Mouse (Mus musculus) myocyte (in vitro differentiated cells): ENCODE data around the gene Tom1l1. TPM values are rescaled to one million over a fixed set of nuclear protein-coding genes. Genes with fewer than 3 reads are reported as not detected.

Experiments
- H3K27me3 ChIP-seq: one replicate; pipeline ENCODE4 v1.6.1; 2011; ENCODE audit not compliant: control insufficient read depth, insufficient read depth, insufficient read length
- H3K36me3 ChIP-seq: one replicate; pipeline ENCODE4 v1.6.1; 2011; ENCODE audit not compliant: control insufficient read depth, insufficient read depth
- H3K4me2 ChIP-seq: one replicate; pipeline ENCODE4 v1.6.1; 2011; ENCODE audit warnings: low read depth, control low read depth
- H3K4me3 ChIP-seq: one replicate; pipeline ENCODE4 v1.5.1; 2011; ENCODE audit warnings: mild to moderate bottlenecking, control low read depth, moderate library complexity
- H3K79me2 ChIP-seq: one replicate; pipeline ENCODE4 v1.6.1; 2011; ENCODE audit not compliant: control insufficient read depth, insufficient read depth
- H3ac ChIP-seq: one replicate; pipeline ENCODE4 v1.6.1; 2011; ENCODE audit not compliant: control insufficient read depth, insufficient read length
- CEBPB ChIP-seq: IDR thresholded peaks from 2 replicates; pipeline ENCODE4 v1.6.1; 2011; ENCODE audit warnings: mild to moderate bottlenecking, moderate library complexity; ENCODE audit not compliant: poor library complexity, insufficient read depth, severe bottlenecking
- E2F4 ChIP-seq: IDR thresholded peaks from one replicate; pipeline ENCODE4 v1.6.1; 2011; ENCODE audit warnings: mild to moderate bottlenecking, control low read depth, moderate library complexity; ENCODE audit not compliant: insufficient read depth
- MAX ChIP-seq: IDR thresholded peaks from one replicate; pipeline ENCODE4 v1.6.1; 2011; ENCODE audit warnings: low read depth, mild to moderate bottlenecking, control low read depth
- MYOD1 ChIP-seq, 3 experiments: IDR thresholded peaks; one replicate each; pipeline ENCODE4 v1.6.1; 2011; ENCODE audit warnings: control low read depth in 2 of 3, low read depth in 2 of 3, mild to moderate bottlenecking in 2 of 3, moderate library complexity in 1 of 3; ENCODE audit not compliant: insufficient read length in 2 of 3, control insufficient read depth in 1 of 3
- MYOG ChIP-seq, 3 experiments: IDR thresholded peaks; one replicate each; pipeline ENCODE4 v1.6.1; 2011; ENCODE audit warnings: control low read depth in 2 of 3, low read depth in 2 of 3, mild to moderate bottlenecking in 2 of 3; ENCODE audit not compliant: insufficient read length in 2 of 3, control insufficient read depth in 1 of 3, insufficient read depth in 1 of 3
- POLR2A ChIP-seq: IDR thresholded peaks from one replicate; pipeline ENCODE4 v1.6.1; 2011; ENCODE audit warnings: low read depth, mild to moderate bottlenecking, control low read depth, moderate library complexity; ENCODE audit not compliant: insufficient read length
- POLR2AphosphoS2 ChIP-seq: IDR thresholded peaks from one replicate; pipeline ENCODE4 v1.6.1; 2011; ENCODE audit warnings: low read depth, control low read depth; ENCODE audit not compliant: insufficient read length
- REST ChIP-seq: IDR thresholded peaks from one replicate; pipeline ENCODE4 v1.6.1; 2011; ENCODE audit warnings: mild to moderate bottlenecking, control low read depth, moderate library complexity; ENCODE audit not compliant: insufficient read depth, insufficient read length
- SRF ChIP-seq: IDR thresholded peaks from one replicate; pipeline ENCODE4 v1.6.1; 2011; ENCODE audit warnings: low read depth; ENCODE audit not compliant: control insufficient read depth, insufficient read length
- TCF12 ChIP-seq: IDR thresholded peaks from one replicate; pipeline ENCODE4 v1.6.1; 2011; ENCODE audit warnings: mild to moderate bottlenecking, control low read depth; ENCODE audit not compliant: poor library complexity, insufficient read depth, severe bottlenecking
- TCF3 ChIP-seq: IDR thresholded peaks from one replicate; pipeline ENCODE4 v1.6.1; 2011; ENCODE audit warnings: low read depth, control low read depth; ENCODE audit not compliant: insufficient read length
- USF1 ChIP-seq: IDR thresholded peaks from one replicate; pipeline ENCODE4 v1.6.1; 2011; ENCODE audit warnings: low read depth, mild to moderate bottlenecking, control low read depth, moderate library complexity
- polyA plus RNA-seq: library from polyadenylated mRNA; unstranded; fragments of >200 nt; fragmentation: generic; extraction: Trizol; gene quantifications from one replicate; pipeline ENCODE4 v1.2.1, GENCODE M21; 2012; ENCODE audit warnings: missing spikeins

Tom1l1 gene
- polyA plus RNA-seq, 1 experiment, result 2.7 TPM

- no peak for TF ChIP-seq POLR2A
- TF ChIP-seq SRF, result no peak
- TF ChIP-seq MYOG (IDR thresholded peaks at IDR 0.05; ENCODE audit: control insufficient read depth in 1 of 3, insufficient read depth in 1 of 3, insufficient read length in 2 of 3, low read depth in 2 of 3), result no peak
- no peak for TF ChIP-seq CEBPB
- no peak for TF ChIP-seq E2F4
- H3K4me3 ChIP-seq, result no peak overlapping the region
- H3K27me3 ChIP-seq, result no peaks in the 10 kb centered on the region
- H3K4me2 ChIP-seq, result no peak overlapping the region
- no peaks in the 10 kb centered on the region for H3K79me2 ChIP-seq
- H3K36me3 ChIP-seq, result no peaks in the 10 kb centered on the region
- H3ac ChIP-seq, result no peak overlapping the region
Measured at GRCm38 (mm10) chr11:90664345-90664986, 23.7 kb downstream of the Tom1l1 start.

DNA sequence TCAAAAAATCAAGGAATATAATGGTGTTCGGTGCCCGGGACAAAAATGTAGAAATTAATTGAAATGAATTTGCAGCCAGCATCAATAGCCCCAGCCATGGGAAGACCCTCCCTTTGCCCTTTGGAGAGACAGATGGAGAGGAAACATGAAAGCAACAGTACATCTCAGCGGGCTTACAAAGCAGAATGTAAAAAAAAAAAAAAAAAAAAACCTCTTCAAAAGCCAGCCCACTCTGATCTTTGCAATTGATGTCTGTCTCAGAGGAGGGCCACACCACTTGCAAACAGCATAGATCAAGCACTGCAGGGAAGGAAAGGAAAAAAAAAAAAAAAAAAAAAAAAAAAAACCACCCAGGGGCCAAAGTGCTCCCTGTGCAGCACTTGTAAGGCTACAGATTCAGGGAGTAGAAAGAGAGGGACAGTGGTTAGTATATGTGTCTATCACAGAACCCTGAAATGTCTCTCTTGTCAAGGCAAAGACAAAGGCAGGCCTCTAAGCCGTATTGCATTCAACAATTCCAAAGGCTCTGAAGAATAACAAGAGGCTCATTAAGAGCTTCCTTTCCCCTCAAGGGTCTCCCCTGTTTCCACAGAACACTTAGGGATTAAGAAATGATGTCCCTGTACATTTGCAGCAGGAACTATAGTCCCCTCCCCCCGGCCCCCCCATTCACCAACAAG lies 24.4 kb downstream of the Tom1l1 start:
- H3ac ChIP-seq, result no peak overlapping the region
- no peaks in the 10 kb centered on the region for H3K27me3 ChIP-seq
- H3K79me2 ChIP-seq, result no peaks in the 10 kb centered on the region
- no peak for TF ChIP-seq USF1
- TF ChIP-seq CEBPB, result no peak
- no peak for TF ChIP-seq REST
- TF ChIP-seq MAX, result no peak
- TF ChIP-seq SRF, result no peak
- no peak for TF ChIP-seq TCF3
- TF ChIP-seq TCF12, result no peak
- no peak for TF ChIP-seq MYOG (IDR thresholded peaks at IDR 0.05; ENCODE audit: control insufficient read depth in 1 of 3, insufficient read depth in 1 of 3, insufficient read length in 2 of 3, low read depth in 2 of 3)
- TF ChIP-seq MYOD1 (IDR thresholded peaks at IDR 0.05; ENCODE audit: control insufficient read depth in 1 of 3, insufficient read length in 2 of 3, low read depth in 2 of 3), result no peak
- TF ChIP-seq E2F4, result no peak
- no peak for TF ChIP-seq POLR2A
- H3K36me3 ChIP-seq, result no peaks in the 10 kb centered on the region
- no peak overlapping the region for H3K4me3 ChIP-seq
- no peak overlapping the region for H3K4me2 ChIP-seq

DNA sequence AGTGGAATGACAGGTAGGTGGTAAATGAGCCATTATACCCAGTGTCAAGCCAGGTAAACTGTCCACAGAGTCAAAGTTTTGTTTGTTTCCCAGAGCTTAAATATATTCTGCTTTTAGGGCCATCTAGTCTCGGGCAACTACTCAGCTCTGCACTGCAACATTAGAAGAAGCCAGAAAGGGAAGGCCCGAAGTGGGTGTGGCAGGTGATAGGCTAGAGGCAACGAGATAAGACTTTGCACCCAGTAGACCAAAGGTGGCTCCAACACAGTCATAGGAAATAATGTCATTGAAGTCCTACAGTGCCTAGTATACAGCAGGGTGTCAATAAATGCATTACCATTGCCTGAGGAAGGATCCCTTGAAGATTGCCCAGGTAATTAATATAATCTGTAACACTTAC lies 25.1 kb downstream of the Tom1l1 start:
- no peaks in the 10 kb centered on the region for H3K79me2 ChIP-seq
- H3K4me3 ChIP-seq, result no peak overlapping the region
- no peaks in the 10 kb centered on the region for H3K27me3 ChIP-seq
- TF ChIP-seq CEBPB, result no peak
- TF ChIP-seq E2F4, result no peak
- TF ChIP-seq USF1, result no peak
- TF ChIP-seq MYOD1 (IDR thresholded peaks at IDR 0.05; ENCODE audit: control insufficient read depth in 1 of 3, insufficient read length in 2 of 3, low read depth in 2 of 3), result no peak
- no peaks in the 10 kb centered on the region for H3K36me3 ChIP-seq
- no peak overlapping the region for H3ac ChIP-seq
- no peak overlapping the region for H3K4me2 ChIP-seq

DNA sequence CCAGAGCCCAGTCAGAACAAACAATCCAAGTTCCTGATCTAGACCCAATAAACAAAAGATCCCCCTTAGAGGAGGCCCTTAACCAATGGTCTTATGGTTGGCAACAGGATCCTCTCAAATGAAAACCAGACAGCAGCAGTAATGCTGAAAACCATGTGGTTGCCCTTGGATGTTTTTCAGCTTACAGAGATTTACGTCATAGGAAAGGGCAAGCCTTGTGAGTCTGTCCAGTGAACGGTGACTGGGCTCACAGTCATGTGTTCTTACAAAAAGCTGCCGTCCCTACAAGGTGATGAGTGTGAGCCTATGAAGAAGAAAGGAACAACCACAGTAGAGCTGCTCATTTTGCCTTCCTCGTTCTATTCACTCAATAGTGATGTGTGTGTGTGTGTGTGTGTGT lies 27.5 kb downstream of the Tom1l1 start:
- H3K4me3 ChIP-seq, result no peak overlapping the region
- no peak overlapping the region for H3ac ChIP-seq
- H3K27me3 ChIP-seq, result no peaks in the 10 kb centered on the region
- no peak overlapping the region for H3K4me2 ChIP-seq
- H3K36me3 ChIP-seq, result no peaks in the 10 kb centered on the region
- no peaks in the 10 kb centered on the region for H3K79me2 ChIP-seq
- TF ChIP-seq TCF3, result no peak
- TF ChIP-seq MYOD1 (IDR thresholded peaks at IDR 0.05; ENCODE audit: control insufficient read depth in 1 of 3, insufficient read length in 2 of 3, low read depth in 2 of 3), result no peak
- no peak for TF ChIP-seq USF1
- TF ChIP-seq POLR2AphosphoS2, result no peak
- no peak for TF ChIP-seq E2F4
- no peak for TF ChIP-seq REST
- no peak for TF ChIP-seq TCF12
- no peak for TF ChIP-seq CEBPB
- TF ChIP-seq MAX, result no peak
- TF ChIP-seq MYOG (IDR thresholded peaks at IDR 0.05; ENCODE audit: control insufficient read depth in 1 of 3, insufficient read depth in 1 of 3, insufficient read length in 2 of 3, low read depth in 2 of 3), result no peak
- TF ChIP-seq POLR2A, result no peak
- TF ChIP-seq SRF, result no peak

GRCm38 (mm10) chr11:90657527-90657926 lies 30.6 kb downstream of the Tom1l1 start:
- H3K4me2 ChIP-seq, result no peak overlapping the region
- H3ac ChIP-seq, result no peak overlapping the region
- TF ChIP-seq CEBPB (no peak), TCF12 (no peak), SRF (no peak), TCF3 (no peak)
- no peaks in the 10 kb centered on the region for H3K36me3 ChIP-seq
- no peak overlapping the region for H3K4me3 ChIP-seq
- H3K27me3 ChIP-seq, result no peaks in the 10 kb centered on the region
- H3K79me2 ChIP-seq, result no peaks in the 10 kb centered on the region
